Mouse (Mus musculus): ENCODE results near the gene Timm8a1.

Gene Timm8a1

GRCm38 (mm10) chrX:134525260-134525659 is 16.4 kb downstream of the Timm8a1 start:
- DNase-seq (ENCODE audit: low spot score), result no peak

GRCm38 (mm10) chrX:134523772-134524171 is 17.9 kb downstream of the Timm8a1 start:
- no peak for DNase-seq (ENCODE audit: low spot score)

GRCm38 (mm10) chrX:134509473-134509872 is 32.2 kb downstream of the Timm8a1 start:
- DNase-seq (ENCODE audit: low spot score), result no peak

DNA sequence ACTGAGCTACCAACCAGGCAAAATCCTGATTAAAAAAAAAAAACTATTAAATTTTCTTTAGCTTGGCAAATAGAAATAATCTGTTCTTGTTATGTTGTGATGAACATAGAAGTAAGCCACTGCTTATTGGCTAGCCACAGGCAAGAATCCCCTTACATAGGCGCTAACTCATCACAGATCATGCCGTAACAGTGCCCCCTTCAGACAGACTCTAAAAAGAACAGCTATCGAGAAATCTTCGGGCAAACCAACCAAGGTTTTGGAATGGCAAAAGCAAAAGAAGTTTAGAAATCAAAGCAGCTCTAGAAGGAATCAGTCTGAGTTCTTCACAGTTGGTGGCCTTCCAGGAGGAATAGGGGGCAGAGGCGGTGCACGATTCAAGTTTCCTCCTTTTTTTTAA is 33.7 kb downstream of the Timm8a1 start:
- no peak for DNase-seq (ENCODE audit: low spot score)

- DNase-seq (ENCODE audit: low spot score), result no peak
Observed at GRCm38 (mm10) chrX:134500651-134501050, 41.0 kb downstream of the Timm8a1 start.

Measured in yolk sac, embryonic 10.5 days (tissue).